Mouse (Mus musculus): ENCODE results near the gene Gm15217.

GRCm38 (mm10) chr14:46399925-46400324 lies 20.7 kb downstream of the Gm15217 start:
- no peak for TF ChIP-seq POLR2A (IDR thresholded peaks at IDR 0.05; ENCODE audit: extremely low read depth, insufficient read depth, low read length)
- no peak for TF ChIP-seq CTCF (IDR thresholded peaks at IDR 0.05; ENCODE audit: low read depth, low read length)
